Mouse (Mus musculus): ENCODE results near the gene Srrt.

The Srrt gene

GRCm38 (mm10) chr5:137268131-137268910 is 39.2 kb downstream of the Srrt start:
- CTCF ChIA-PET, result interaction anchor here in 3 of 4 experiments (0.5 to 1.7 kb wide), 11 partner anchors 9 to 1164 kb away, joined by 3 to 7 read pairs (median 4); partner anchors contain the start of gene Ache (in 1 of the 3)
- POLR2A ChIA-PET, result interaction anchor here in 3 of 4 experiments (0.6 to 2.4 kb wide), 5 partner anchors 9 to 83 kb away, joined by 3 to 5 read pairs (median 3); partner anchors contain the start of gene Ache (in 1 of the 3)

GRCm38 (mm10) chr5:137264787-137265186 is 42.7 kb downstream of the Srrt start:
- POLR2A ChIA-PET, result interaction anchor here in 1 of 4 experiments (0.7 kb wide), 2 partner anchors 20 to 93 kb away, joined by 4 to 7 read pairs; no protein-coding TSS in a partner anchor
- CTCF ChIA-PET, result interaction anchor here in 2 of 4 experiments (0.5 to 0.7 kb wide), 2 partner anchors 241 to 305 kb away, joined by 3 read pairs; partner anchors contain the start of gene Tfr2 (in 1 of the 2)

GRCm38 (mm10) chr5:137263897-137264720 is 43.4 kb downstream of the Srrt start:
- POLR2A ChIA-PET, result interaction anchor here in 1 of 4 experiments (0.7 kb wide), 2 partner anchors 21 to 92 kb away, joined by 4 to 7 read pairs; no protein-coding TSS in a partner anchor
- CTCF ChIA-PET, result interaction anchor here in 1 of 4 experiments (0.5 kb wide), 2 partner anchors 91 to 306 kb away, joined by 3 to 7 read pairs; partner anchors contain the start of gene Tfr2
